ENCODE assay signal across 11 mouse cellular contexts in the genomic region with DNA sequence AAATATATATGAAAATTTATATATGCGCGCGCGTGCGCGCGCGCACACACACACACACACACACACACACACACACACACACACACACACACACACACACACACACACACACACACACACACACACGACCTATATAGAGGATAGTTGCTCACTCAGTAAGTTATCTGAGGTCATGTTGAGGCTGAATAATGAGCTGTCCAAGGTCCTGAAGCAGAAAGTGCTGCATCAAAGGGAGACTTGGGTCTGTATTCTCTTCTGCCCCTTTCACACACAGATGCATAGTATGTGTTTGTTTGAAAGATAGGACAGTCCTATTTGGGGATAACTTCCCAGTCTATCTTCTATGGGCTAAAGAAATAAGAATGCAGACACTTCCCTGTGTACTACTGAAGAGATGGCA.
DNase-seq lines count a peak whose midpoint lies in the region; ATAC-seq and TF ChIP-seq lines count a peak whose summit lies in the region.
"Had no signal": no experiment of that assay in that cellular context is flagged by ENCODE, and none has a peak within 500 bp of the region (broad histone marks: within the 10 kb centered on the region; RNA-seq: fewer than 3 reads in every experiment).

No protein-coding gene starts in this region.

- no peaks in the 10 kb centered on the region for H3K27me3 ChIP-seq in midbrain, embryonic 14.5 days (ENCODE audit: control insufficient read depth, insufficient read depth, low read length)
- no peaks in the 10 kb centered on the region for H3K27me3 ChIP-seq in midbrain, embryonic 16.5 days (ENCODE audit: control insufficient read depth, insufficient read depth, low read depth, low read length)
- H3K27me3 ChIP-seq in embryonic facial prominence, embryonic 11.5 days (ENCODE audit: control insufficient read depth, insufficient read depth, low read length): no peaks in the 10 kb centered on the region
- H3K27me3 ChIP-seq: embryonic facial prominence, embryonic 12.5 days had no signal

- peaks cover 5% of the 10 kb centered on the region; the same call in 1 of the 2 replicates for H3K4me1 ChIP-seq in midbrain, embryonic 14.5 days (ENCODE audit: control insufficient read depth, insufficient read depth, low read length)
- 0 out of 2 replicates have a peak, but pooled peaks cover 2% of the 10 kb centered on the region for H3K4me1 ChIP-seq in midbrain, embryonic 16.5 days (ENCODE audit: control insufficient read depth, insufficient read depth, low read length)
- H3K4me1 ChIP-seq in embryonic facial prominence, embryonic 11.5 days (ENCODE audit: control insufficient read depth, insufficient read depth, low read length): no peaks in the 10 kb centered on the region; the same call in 1 of the 2 replicates

- H3K36me3 ChIP-seq in midbrain, embryonic 14.5 days (ENCODE audit: control insufficient read depth, insufficient read depth, low read length): no peaks in the 10 kb centered on the region
- H3K36me3 ChIP-seq in midbrain, embryonic 16.5 days (ENCODE audit: control insufficient read depth, insufficient read depth, low read length): no peaks in the 10 kb centered on the region
- H3K36me3 ChIP-seq in embryonic facial prominence, embryonic 11.5 days (replicated peaks; ENCODE audit: control insufficient read depth, insufficient read depth, low read depth, low read length): no peaks in the 10 kb centered on the region
- H3K36me3 ChIP-seq: embryonic facial prominence, embryonic 12.5 days; G1E had no signal

- no peak overlapping the region for H3K9ac ChIP-seq in midbrain, embryonic 14.5 days (replicated peaks; ENCODE audit: low read length)
- no peak overlapping the region for H3K9ac ChIP-seq in midbrain, embryonic 16.5 days (ENCODE audit: low read depth, low read length)
- no peak overlapping the region for H3K9ac ChIP-seq in embryonic facial prominence, embryonic 11.5 days (replicated peaks; ENCODE audit: low read length)
- H3K9ac ChIP-seq: embryonic facial prominence, embryonic 12.5 days; liver, embryonic 14.5 days had no signal

- no peak for ATAC-seq in midbrain, embryonic 14.5 days (ENCODE audit: low FRiP score, low TSS enrichment)
- no peak for ATAC-seq in midbrain, embryonic 16.5 days
- ATAC-seq in embryonic facial prominence, embryonic 11.5 days (replicated peaks; ENCODE audit: insufficient number of reproducible peaks, low FRiP score, low TSS enrichment, low read depth): no peak
- ATAC-seq in frontal cortex, adult (ENCODE audit: low TSS enrichment): no peak

- H3K4me2 ChIP-seq in midbrain, embryonic 14.5 days (ENCODE audit: low read length): no peak overlapping the region
- H3K4me2 ChIP-seq in midbrain, embryonic 16.5 days (ENCODE audit: low read length): no peak overlapping the region
- H3K4me2 ChIP-seq in embryonic facial prominence, embryonic 11.5 days (ENCODE audit: low read depth, low read length): no peak overlapping the region
- H3K4me2 ChIP-seq: embryonic facial prominence, embryonic 12.5 days had no signal

- DNase-seq in gastrocnemius, adult 18-20 months (ENCODE audit: low spot score): peak; percentile 12
- no peak for DNase-seq in gastrocnemius, adult 2 months
- peak; percentile 55 for DNase-seq in midbrain, embryonic 14.5 days
- DNase-seq in embryonic facial prominence, embryonic 11.5 days (ENCODE audit: low spot score): peak; percentile 89
- peak; percentile 13 for DNase-seq in thymus, postnatal 14 days
- DNase-seq in T-cell, adult 2 months (ENCODE audit: low spot score): no peak

- H3K9me3 ChIP-seq in midbrain, embryonic 14.5 days (ENCODE audit: control insufficient read depth, low read length): no peaks in the 10 kb centered on the region
- H3K9me3 ChIP-seq in midbrain, embryonic 16.5 days (replicated peaks; ENCODE audit: control insufficient read depth, low read length, poor library complexity, severe bottlenecking): no peaks in the 10 kb centered on the region
- H3K9me3 ChIP-seq in embryonic facial prominence, embryonic 11.5 days (replicated peaks; ENCODE audit: control insufficient read depth, low read length): no peaks in the 10 kb centered on the region
- H3K9me3 ChIP-seq: embryonic facial prominence, embryonic 12.5 days; G1E had no signal

- intact Hi-C loops in gastrocnemius, adult 2 months (cut with DNase I): no loop called here

- 82% methylated on average over 9 of the region's 9 CpGs for WGBS in midbrain, embryonic 14.5 days
- WGBS in midbrain, embryonic 16.5 days: 100% methylated on average over 6 of the region's 9 CpGs
- WGBS in embryonic facial prominence, embryonic 11.5 days: 87% methylated on average over 9 of the region's 9 CpGs

- H3K27ac ChIP-seq in gastrocnemius, adult 2 months: no peak overlapping the region
- H3K27ac ChIP-seq in midbrain, embryonic 14.5 days (replicated peaks; ENCODE audit: low read depth, low read length): no peak overlapping the region
- H3K27ac ChIP-seq in midbrain, embryonic 16.5 days (ENCODE audit: low read length): no peak overlapping the region
- H3K27ac ChIP-seq in embryonic facial prominence, embryonic 11.5 days (replicated peaks; ENCODE audit: low read depth, low read length): no peak overlapping the region
- H3K27ac ChIP-seq: embryonic facial prominence, embryonic 12.5 days; liver, embryonic 14.5 days had no signal

- no peak for TF ChIP-seq CTCF in gastrocnemius, adult 2 months (IDR thresholded peaks at IDR 0.05)

- no peak overlapping the region for H3K4me3 ChIP-seq in gastrocnemius, adult 2 months
- no peak overlapping the region for H3K4me3 ChIP-seq in midbrain, embryonic 14.5 days (replicated peaks; ENCODE audit: low read depth, low read length)
- no peak overlapping the region for H3K4me3 ChIP-seq in midbrain, embryonic 16.5 days (ENCODE audit: low read depth, low read length)
- H3K4me3 ChIP-seq in embryonic facial prominence, embryonic 11.5 days (ENCODE audit: low read depth, low read length): no peak overlapping the region
- H3K4me3 ChIP-seq: embryonic facial prominence, embryonic 12.5 days had no signal

Comparison
In these comparisons a context has a peak if more than half of its experiments do, and no peak if none do; other contexts are left out.
1. DNase-seq: peak in gastrocnemius, adult 18-20 months (single experiment), midbrain, embryonic 14.5 days (single experiment), embryonic facial prominence, embryonic 11.5 days (single experiment) and thymus, postnatal 14 days (single experiment); none in gastrocnemius, adult 2 months (single experiment) and T-cell, adult 2 months (single experiment).